Mouse (Mus musculus) neural tube, embryonic 10.5 days (tissue): ENCODE measurements around the gene Mlph.

Experiments
- DNase-seq: peaks from one replicate; pipeline ENCODE4 v3.0.0-alpha.2; 2017; ENCODE audit warnings: low spot score; ENCODE audit errors: extremely low spot score

Gene Mlph

GRCm38 (mm10) chr1:90906357-90906756 is 8.5 kb upstream of the Mlph start:
- peak; percentile 38 for DNase-seq

GRCm38 (mm10) chr1:90909161-90909560 is 5.7 kb upstream of the Mlph start:
- DNase-seq = no peak

DNA sequence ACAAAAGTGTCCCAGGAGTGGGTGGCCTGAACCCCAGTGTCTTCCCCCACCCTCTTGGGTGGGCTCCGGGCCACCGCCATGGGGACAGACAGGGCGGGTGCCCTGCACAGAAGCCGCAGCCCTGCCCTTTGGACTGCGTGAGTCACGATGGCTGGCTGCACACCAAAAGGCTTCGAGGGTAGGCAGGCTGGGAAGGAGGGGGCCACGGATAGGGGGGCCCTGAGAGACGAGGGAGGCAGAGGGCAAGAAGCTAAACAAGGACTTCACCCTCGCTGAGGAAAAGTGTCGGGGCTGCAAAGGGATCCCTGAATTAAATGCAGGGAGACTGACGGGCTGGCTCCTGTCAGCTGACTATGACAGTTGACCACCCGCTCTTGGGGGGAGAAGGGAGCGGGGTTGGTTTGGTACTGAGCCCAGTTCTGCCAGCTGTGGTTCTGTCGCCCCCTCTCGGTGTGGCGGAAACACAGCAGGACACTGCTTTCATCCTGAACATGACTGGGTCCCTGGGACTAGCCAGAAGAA is 5.2 kb upstream of the Mlph start:
- DNase-seq = no peak

DNA sequence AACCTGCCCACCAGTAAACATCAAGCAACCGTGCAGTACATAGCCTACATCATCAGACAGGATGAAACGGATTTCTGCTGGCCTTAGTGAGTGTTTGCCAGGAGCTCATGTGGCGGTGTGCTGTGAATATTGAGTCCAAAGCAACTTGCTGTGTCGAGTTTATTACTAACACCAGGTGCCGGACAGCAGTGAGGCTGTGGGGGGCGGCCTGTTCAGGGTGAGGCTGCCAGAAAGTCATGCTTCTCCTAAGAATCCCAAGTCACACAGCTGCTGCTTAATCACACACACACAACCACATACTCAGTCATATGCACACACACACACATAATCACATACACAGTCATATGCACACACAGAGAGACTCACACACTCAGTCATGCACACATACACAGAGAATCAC is 1.7 kb upstream of the Mlph start:
- DNase-seq = no peak

DNA sequence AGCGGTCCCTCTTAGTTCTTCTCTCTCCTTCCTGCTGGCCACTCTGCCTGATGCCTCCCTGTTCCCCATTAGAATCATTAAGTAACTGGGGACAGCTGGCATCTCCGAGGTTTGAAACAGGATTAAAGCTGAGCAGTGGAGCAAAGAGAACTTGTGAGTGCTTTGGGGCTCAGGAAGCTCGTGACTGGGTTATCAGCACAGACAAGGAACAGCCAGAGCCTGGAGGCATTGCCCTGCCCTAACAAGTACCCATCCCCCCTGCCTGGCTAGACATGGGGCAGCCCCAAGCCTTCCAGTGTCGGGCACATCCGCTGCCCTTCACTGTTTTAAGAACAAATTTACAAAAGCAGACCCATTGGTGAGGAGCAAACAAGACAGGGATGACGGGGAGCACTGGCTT is 2.6 kb downstream of the Mlph start:
- no peak for DNase-seq

DNA sequence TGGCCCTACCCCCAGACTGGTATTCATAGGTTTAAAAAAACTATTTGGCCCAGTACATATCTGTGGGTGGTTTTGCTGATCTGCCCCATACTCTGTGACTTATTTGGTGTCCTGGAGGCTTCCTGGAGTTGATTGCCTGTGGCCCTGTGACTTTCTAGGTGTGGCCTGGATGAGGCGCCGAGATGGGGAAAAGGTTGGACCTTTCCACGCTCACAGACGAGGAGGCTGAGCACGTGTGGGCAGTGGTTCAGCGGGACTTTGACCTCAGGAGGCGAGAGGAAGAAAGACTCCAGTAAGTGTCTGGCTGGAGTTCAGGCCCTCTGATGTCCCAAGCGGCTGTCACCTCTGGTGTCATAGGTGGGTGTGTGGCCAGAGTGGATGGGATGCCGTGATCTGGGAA is 6.8 kb downstream of the Mlph start:
- no peak for DNase-seq

DNA sequence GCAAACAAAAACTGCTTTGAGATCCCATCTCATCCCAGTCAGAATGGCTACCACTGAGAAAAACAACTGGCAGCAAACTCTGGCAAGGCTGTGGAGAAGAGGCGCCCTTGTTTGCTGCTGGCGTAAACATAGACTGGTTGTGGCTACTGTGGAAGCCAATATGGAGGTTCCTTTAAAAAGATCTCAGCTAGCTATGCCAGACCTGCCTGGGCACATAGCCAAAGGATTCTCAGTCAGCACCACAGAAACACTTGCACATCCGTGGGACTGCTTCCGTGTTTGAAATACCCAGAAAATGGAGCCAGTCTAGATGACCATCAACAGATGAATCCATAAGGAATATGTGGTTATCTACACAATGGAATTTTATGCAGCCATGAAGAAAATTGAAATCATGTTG is 11.1 kb downstream of the Mlph start:
- DNase-seq = no peak

DNA sequence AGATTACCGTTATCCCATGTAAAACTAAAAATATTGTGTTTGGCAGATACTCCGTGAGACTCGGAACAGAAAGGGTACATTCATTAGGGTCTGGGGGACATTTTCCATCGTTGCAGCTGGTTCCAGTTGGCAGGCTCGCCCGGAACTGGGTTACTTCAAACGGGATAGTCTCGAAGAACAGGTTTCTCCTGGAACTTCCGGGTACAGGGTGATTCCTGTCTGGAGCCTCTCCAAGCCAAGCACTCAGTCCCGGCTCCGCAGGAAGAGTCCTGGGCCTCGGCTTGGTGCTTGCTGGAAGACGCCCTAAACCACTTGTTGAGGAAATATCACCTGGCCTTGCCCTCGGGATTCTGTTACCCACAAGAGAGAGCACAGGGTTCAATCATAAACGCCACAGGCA is 12.4 kb downstream of the Mlph start:
- no peak for DNase-seq

DNA sequence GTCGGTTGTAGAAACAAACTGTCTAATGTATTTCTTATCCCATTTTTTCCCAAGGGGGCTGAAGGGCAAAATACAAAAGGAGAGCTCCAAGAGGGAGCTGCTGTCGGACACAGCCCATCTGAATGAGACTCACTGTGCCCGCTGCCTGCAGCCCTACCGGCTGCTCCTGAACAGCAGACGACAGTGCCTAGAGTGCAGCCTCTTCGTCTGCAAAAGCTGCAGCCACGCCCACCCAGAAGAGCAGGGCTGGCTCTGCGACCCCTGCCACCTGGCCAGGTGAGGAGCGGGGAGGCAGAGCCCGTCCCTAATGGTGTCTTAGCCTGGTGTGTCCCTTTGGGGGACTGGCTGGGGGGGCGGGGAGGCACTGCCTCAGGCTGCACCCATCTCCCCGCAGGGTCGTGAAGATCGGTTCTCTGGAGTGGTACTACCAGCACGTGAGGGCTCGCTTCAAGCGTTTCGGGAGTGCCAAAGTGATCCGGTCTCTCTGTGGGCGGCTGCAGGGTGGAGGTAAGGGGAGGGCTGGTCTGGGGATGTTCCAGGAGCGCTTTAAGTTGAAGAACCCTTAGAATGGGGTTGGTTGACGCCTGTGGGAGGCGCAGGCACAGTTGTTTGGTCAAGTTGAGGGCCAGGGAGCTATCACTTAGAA is 13.2 kb downstream of the Mlph start:
- DNase-seq = peak; percentile 29

GRCm38 (mm10) chr1:90928575-90928934 is 13.7 kb downstream of the Mlph start:
- DNase-seq = peak; percentile 86

- DNase-seq = no peak
Observed at GRCm38 (mm10) chr1:90933001-90933400, 18.1 kb downstream of the Mlph start.

- DNase-seq = no peak
Observed at GRCm38 (mm10) chr1:90936990-90937389, 22.1 kb downstream of the Mlph start.

GRCm38 (mm10) chr1:90939980-90940379 is 25.1 kb downstream of the Mlph start:
- DNase-seq = no peak

GRCm38 (mm10) chr1:90945171-90945570 is 30.3 kb downstream of the Mlph start:
- DNase-seq = no peak

- DNase-seq = no peak
Observed at GRCm38 (mm10) chr1:90947252-90947651, 32.4 kb downstream of the Mlph start.

- no peak for DNase-seq
Observed at GRCm38 (mm10) chr1:90949309-90949708, 34.4 kb downstream of the Mlph start.

DNA sequence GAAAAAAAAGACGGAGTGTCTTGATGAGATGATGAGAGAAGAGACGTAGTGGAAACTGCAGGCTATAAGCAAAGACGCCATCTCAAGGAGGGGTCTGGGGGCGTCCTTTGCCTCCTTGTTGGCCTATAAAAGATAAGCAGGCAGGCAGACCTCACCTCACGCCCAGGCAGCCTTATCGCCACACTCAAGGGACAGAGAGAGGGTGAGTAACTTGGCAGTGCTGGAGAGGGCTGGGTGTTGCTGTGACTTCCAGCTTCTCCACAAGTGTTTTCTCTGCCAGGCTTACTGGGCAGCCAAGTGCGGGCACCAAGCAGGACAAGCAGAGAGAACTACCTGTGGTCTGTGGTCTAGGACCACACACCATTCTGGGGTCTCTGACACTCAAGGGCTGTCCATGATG is 36.8 kb downstream of the Mlph start:
- DNase-seq = no peak

GRCm38 (mm10) chr1:90952808-90953207 is 37.9 kb downstream of the Mlph start, which contains the start of gene Prlh:
Gene Prlh (plus strand): TSS chr1:90953108.
- DNase-seq = no peak

DNA sequence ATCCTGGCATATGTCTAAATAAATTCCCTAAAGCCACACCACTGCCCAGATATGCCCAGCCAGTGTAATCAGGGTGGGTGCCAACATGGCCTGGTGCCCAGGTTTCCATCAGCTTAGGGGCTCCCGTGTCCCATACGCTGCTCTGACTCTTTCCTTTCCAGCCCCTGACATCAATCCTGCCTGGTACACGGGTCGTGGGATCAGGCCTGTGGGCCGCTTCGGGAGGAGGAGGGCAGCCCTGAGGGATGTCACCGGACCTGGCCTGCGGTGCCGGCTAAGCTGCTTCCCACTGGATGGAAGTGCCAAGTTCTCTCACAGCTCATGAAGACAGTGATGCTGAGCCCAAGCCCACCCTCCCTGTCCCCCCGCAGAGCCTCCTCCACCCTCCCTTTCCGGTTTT is 38.8 kb downstream of the Mlph start:
- DNase-seq = no peak

DNA sequence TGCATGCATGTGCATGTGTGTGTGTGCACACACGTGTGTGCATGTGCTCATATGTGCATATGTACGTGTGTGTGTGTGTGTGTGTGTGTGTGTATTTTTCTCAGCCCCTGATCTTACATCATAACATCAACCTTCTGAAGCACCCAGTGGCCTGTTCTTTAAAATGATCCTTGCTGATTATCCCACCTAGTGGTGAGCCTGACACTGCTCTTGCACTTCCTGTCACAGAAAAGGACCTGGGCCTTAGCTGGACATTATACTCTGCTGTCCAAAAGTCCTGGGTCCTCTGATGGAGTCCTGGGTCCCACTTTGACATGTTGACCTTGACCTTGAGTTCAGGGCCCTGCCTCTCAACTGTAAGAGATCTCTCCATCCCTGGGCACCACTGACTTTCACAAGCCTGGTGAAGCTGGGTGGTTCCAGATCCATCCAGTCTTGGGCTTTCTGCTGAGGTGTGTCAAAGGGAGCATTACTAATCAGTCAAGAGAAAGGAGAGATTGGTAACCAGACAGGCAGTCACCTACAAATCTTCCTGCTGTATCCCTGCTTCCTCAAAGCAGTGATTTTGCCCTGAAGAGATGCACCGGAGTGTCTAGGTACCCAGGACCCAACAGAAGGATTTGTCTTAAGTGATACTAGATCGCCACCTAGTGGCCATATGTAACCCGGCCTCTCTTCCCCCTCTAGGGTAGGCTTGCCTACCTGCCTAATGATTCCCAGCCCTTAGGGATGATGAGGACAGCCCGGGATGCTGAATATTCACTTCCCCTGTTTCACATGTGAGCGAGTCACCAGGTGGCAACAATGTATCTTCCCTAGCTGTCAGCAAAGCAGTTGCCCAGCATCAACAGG is 41.6 kb downstream of the Mlph start:
- peak; percentile 69 for DNase-seq

DNA sequence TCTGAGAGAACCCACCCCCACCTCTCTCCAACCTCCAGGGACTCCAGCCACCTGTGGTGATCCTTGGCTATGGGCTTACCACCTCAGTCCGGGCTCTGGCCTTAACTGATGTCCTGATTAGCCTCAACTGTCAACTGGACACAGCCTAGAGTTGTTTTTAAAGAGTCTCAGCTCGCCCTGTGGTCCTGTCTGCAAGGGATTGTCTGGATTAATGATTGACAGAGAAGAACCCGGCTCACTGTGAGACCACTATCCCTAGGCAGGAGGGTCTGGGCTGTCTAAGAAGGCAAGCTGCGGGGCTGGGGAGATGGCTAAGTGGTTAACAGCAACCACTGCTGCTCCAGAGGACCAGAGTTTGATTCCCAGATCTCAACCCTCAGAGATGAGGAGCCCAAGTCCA is 47.6 kb downstream of the Mlph start:
- DNase-seq = no peak

- DNase-seq = no peak
Observed at GRCm38 (mm10) chr1:90962994-90963393, 48.1 kb downstream of the Mlph start.

DNA sequence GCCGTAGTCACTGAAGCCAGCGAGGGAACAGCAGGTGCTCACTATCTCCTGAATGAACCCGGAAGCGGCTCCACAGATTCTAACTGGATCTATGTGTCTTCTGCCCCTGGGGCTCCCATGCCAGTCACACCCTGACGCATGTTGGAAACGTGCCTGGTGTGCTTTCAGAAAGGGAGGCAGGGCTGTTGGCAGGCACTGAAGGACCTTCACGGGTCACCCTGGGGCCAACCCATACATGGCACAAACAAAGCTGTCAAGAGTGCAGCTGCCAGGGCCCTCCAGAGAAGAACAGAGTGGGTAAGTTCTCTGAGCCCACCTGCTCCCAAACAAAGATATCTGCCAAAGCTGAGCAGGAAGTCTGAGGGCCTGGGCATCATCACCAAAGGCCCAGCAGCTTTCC is 52.7 kb downstream of the Mlph start:
- DNase-seq = no peak
